Mouse (Mus musculus) urinary bladder, adult 18-20 months (tissue): Measurements from ENCODE around the gene Prdm8.

Experiments
- DNase-seq, 2 experiments: peaks; one replicate each; pipeline ENCODE4 v3.0.0; 2022; ENCODE audit warnings: low spot score in 2 of 2, mixed read lengths in 2 of 2

Gene Prdm8

GRCm38 (mm10) chr5:98167180-98167824 is at the start of gene Prdm8:
Prdm8 (plus strand) TSS chr5:98167198.
- DNase-seq = peak; percentile 37 to 57

- DNase-seq = no peak
Measured at GRCm38 (mm10) chr5:98127074-98127473, 39.9 kb upstream of the Prdm8 start.

- no peak for DNase-seq
Measured at GRCm38 (mm10) chr5:98138545-98139296, 28.3 kb upstream of the Prdm8 start.

GRCm38 (mm10) chr5:98139297-98139660 is 27.7 kb upstream of the Prdm8 start:
- DNase-seq = no peak

GRCm38 (mm10) chr5:98146895-98147294 is 20.1 kb upstream of the Prdm8 start:
- DNase-seq = no peak

GRCm38 (mm10) chr5:98166116-98166515 is 882 bp upstream of the Prdm8 start:
- no peak for DNase-seq

GRCm38 (mm10) chr5:98168356-98169285 is 1.6 kb downstream of the Prdm8 start:
- DNase-seq = no peak

- no peak for DNase-seq
Measured at GRCm38 (mm10) chr5:98169376-98170351, 2.7 kb downstream of the Prdm8 start.

GRCm38 (mm10) chr5:98171651-98172230 is 4.7 kb downstream of the Prdm8 start:
- no peak for DNase-seq

GRCm38 (mm10) chr5:98172502-98173181 is 5.6 kb downstream of the Prdm8 start:
- no peak for DNase-seq

GRCm38 (mm10) chr5:98173694-98174093 is 6.7 kb downstream of the Prdm8 start:
- no peak for DNase-seq

GRCm38 (mm10) chr5:98179606-98180005 is 12.6 kb downstream of the Prdm8 start:
- no peak for DNase-seq

- DNase-seq = no peak
Measured at GRCm38 (mm10) chr5:98180461-98180887, 13.5 kb downstream of the Prdm8 start.

- no peak for DNase-seq
Measured at GRCm38 (mm10) chr5:98180888-98181635, 14.1 kb downstream of the Prdm8 start.

- DNase-seq = no peak
Measured at GRCm38 (mm10) chr5:98181686-98182602, 14.9 kb downstream of the Prdm8 start.

GRCm38 (mm10) chr5:98182603-98182920 is 15.6 kb downstream of the Prdm8 start:
- DNase-seq = no peak

- DNase-seq = no peak
Measured at GRCm38 (mm10) chr5:98183031-98183595, 16.1 kb downstream of the Prdm8 start.

GRCm38 (mm10) chr5:98184281-98184910 is 17.4 kb downstream of the Prdm8 start:
- no peak for DNase-seq
